Mouse (Mus musculus) cortical plate, adult 2 months (tissue): ENCODE data around the gene Ccdc54.

Source experiments
- CTCF ChIP-seq: fragments of 200-500 bp; IDR thresholded peaks from 2 replicates; pipeline ENCODE4 v1.5.1; 2011; ENCODE audit warnings: mild to moderate bottlenecking, control low read depth, low read length; ENCODE audit not compliant: insufficient read depth; ENCODE audit errors: extremely low read depth
- POLR2A ChIP-seq: fragments of 200-500 bp; IDR thresholded peaks from 2 replicates; pipeline ENCODE4 v1.6.1; 2011; ENCODE audit warnings: mild to moderate bottlenecking, low read length, control low read depth; ENCODE audit not compliant: insufficient read depth; ENCODE audit errors: extremely low read depth

DNA sequence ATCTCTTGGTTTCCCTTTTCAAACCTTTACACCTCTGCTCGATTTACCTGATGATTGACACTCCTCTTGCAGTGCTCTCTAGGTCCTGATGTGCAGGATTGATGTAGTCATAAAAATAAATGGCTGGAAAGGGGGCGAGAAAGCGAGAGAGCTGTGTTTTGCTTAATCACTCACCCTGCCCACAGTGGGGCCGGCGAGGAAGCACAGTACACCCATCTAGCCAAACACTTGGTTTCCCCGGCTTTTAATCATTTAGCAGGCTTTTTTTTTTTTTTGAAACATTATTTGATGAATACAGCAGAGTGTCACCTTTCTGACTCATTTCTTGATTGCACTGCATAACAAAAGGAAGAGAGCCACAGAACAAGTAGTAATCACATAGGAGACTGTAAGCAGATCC, 5.7 kb upstream of the Ccdc54 start:
- no peak for TF ChIP-seq CTCF
- TF ChIP-seq POLR2A, result no peak
